Mouse (Mus musculus): Measurements from ENCODE around the gene Ipo5.

The Ipo5 gene

GRCm38 (mm10) chr14:120921805-120922204 is 10.8 kb downstream of the Ipo5 start:
- no peak for DNase-seq (ENCODE audit: low spot score)

GRCm38 (mm10) chr14:120924044-120924443 is 13.0 kb downstream of the Ipo5 start:
- no peak for DNase-seq (ENCODE audit: low spot score)

- no peak for DNase-seq (ENCODE audit: low spot score)
These were observed 14.9 kb downstream of the Ipo5 start for GRCm38 (mm10) chr14:120925731-120926585.

- no peak for DNase-seq (ENCODE audit: low spot score)
These were observed 20.2 kb downstream of the Ipo5 start for GRCm38 (mm10) chr14:120931236-120931635.

DNA sequence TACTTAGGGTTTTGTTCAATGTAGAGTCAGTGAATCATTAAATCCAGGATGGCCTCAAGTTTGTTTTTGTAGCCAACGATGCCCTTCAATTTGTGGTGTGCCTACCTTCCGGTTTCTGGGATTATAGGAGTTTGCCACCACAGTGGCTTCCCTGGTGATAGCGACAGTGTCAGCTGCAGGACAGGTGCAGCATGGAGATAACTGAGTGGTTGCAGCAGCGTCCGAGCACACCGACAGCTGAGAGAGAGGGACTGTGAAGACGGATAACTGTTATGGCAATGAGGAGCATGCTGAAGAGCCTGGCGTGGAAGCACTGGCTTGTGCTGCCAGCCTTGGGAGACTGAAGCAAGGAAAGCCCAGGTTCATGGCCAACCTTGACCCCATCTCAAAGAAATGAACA is 22.6 kb downstream of the Ipo5 start:
- no peak for DNase-seq (ENCODE audit: low spot score)

- no peak for DNase-seq (ENCODE audit: low spot score)
These were observed 26.1 kb downstream of the Ipo5 start for GRCm38 (mm10) chr14:120937102-120937501.

- no peak for DNase-seq (ENCODE audit: low spot score)
These were observed 31.8 kb downstream of the Ipo5 start for GRCm38 (mm10) chr14:120942803-120943202.

DNA sequence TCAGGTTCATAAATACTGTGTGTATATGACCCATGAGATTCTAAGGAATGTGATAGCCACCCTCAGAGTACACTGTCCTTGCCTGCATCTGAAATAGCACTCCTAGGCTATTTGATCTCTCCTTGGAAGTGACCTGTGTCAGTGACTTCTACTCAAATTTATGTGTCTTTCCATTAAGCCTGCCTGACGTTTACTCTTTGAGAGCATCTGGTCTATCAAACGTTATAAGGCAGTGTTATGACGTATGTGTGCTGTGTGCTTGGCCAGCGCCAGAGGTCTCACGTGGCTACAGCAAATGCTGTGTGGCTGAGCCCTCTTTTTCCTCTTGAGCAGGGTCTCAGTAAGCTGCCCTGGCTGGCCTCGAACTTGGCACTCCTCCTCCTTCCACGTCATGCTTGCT is 34.1 kb downstream of the Ipo5 start:
- DNase-seq (ENCODE audit: low spot score), result no peak

DNA sequence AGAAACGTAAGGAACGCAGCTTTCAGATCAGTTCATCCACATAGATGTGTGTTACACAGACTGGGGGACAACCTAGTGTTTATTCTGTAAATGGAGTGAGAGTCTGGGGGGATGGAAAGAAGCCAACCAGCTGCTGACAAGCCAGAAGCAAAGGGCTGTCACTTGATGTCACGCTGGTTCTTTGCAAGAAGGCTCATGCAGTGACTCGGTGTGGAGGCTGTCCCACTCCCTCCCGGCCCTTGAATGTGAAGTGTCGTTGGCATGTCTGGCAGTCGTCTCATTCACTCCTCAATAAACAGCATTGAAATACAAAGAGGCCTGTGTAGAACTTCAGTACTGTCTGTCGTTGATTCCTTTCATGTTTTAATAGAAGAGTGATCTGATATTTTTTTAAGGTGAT is 36.1 kb downstream of the Ipo5 start:
- DNase-seq (ENCODE audit: low spot score), result no peak

GRCm38 (mm10) chr14:120949002-120949401 is 38.0 kb downstream of the Ipo5 start:
- no peak for DNase-seq (ENCODE audit: low spot score)

DNA sequence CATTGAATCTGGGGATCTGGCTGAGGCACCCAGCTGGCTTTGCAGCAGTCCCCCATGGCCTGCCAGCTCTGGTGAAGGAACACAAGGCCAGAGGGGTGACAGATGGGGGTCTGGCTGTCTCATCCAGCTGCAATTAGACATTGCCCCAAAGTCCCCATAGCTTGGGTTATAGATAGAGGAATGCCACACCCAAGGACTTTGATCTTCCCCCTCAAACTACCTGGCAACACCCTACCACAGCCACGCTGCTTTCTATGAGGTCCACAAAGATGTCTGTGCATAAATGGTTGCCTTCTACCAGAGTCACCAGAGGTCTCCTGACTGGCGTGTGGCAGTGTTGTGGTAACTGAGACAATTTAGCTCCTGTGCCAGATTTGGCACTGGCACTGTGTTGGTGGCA is 39.0 kb downstream of the Ipo5 start:
- no peak for DNase-seq (ENCODE audit: low spot score)

DNA sequence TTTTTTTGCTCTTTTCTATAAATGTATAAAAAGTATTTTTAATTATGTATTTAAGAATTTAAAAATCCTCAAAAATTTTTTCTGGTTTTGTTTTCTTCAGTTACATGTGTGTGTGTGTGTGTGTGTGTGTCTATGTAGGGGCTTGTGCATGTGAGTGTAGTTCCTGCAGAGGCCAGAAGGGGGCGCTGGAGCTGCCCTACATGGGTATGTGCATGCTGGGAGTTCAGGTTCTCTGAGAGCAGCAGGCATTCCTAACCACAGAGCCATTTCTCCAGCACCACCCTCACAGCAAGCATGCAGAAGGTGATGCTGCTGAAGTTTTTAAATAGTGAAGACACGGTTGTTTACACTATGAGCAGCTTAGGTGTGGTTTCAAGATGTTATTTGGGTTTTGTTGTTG is 41.4 kb downstream of the Ipo5 start:
- DNase-seq (ENCODE audit: low spot score), result no peak

- no peak for DNase-seq (ENCODE audit: low spot score)
These were observed 49.5 kb downstream of the Ipo5 start for GRCm38 (mm10) chr14:120960551-120960950.

- no peak for DNase-seq (ENCODE audit: low spot score)
These were observed 50.0 kb downstream of the Ipo5 start for GRCm38 (mm10) chr14:120960991-120961390.

GRCm38 (mm10) chr14:120967072-120967471 is 56.0 kb downstream of the Ipo5 start:
- DNase-seq (ENCODE audit: low spot score), result no peak

DNA sequence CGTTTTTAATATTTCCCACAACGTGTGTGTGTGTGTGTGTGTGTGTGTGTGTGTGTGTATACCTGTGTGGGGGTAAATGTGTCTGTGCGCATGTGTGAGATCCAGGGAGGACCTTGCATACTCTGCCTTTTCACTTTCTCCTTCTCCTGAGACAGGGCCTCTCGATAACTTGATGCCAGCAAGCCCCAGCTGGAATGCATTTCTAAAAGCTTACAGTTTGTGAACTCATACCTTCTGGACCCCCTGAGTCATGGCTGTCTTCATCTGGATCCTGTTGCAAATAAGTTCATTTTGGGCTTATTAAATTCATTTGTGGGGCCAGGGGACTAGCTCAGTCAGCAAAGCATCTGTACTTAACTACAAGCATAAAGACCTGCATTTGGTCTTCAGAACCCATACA is 57.7 kb downstream of the Ipo5 start:
- DNase-seq (ENCODE audit: low spot score), result no peak

GRCm38 (mm10) chr14:120969673-120970072 is 58.6 kb downstream of the Ipo5 start:
- DNase-seq (ENCODE audit: low spot score), result no peak

DNA sequence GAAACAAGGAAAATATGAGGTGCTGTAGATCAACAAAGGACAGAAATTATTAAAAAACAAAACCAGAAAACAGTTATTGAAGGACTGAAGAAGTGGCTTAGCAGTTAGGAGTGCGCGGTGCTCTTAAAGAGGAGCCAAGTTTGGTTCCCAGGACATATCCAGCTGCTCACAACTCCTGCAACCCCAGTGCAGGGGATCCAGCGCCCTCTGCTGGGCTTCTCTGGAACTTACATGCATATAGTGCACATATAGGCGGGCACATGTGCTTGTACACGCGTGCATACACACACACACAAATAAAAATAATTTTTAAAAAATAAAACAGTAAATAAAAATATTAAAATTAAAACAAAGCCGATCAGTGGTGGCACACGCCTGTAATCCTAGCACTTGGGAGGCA is 59.6 kb downstream of the Ipo5 start:
- peak; percentile 18 for DNase-seq (ENCODE audit: low spot score)

DNA sequence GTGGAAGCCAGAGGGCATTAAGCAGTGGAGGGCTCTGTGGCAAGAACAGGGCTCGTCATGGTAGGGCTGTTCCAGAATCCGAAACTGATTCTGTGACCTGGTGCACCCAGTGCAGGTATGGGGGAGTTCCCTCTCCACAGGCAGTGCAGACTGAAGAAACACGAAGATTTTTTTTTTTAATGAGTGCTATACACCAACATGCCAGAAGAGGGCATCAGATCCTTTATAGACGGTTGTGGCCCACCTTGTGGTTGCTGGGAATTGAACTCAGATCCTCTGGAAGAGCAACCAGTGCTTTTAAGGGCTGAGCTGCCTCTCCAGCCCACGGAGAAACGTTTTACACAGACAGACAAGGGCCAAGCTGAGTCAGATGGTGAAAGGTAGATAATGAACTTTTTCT is 60.3 kb downstream of the Ipo5 start:
- DNase-seq (ENCODE audit: low spot score), result no peak

DNA sequence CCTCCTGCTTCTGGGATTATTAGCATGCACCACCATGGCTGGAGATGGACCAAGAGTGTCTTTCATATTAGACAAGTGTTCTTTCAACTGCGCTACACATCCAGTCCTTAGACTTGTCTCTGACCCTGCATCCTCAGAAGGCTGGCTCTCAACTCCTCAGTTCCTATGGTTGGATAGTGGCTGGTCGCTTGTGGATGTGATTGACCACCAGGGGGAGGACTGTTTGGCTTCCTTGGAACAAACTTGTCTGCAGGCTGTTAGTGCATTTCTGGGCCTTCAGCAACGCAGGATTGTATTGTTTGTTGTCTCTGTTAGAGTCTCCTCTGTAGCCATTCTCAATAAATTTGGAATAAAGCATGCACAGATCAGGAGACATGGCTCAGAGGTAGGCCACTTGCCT is 68.5 kb downstream of the Ipo5 start:
- DNase-seq (ENCODE audit: low spot score), result peak; percentile 30

DNA sequence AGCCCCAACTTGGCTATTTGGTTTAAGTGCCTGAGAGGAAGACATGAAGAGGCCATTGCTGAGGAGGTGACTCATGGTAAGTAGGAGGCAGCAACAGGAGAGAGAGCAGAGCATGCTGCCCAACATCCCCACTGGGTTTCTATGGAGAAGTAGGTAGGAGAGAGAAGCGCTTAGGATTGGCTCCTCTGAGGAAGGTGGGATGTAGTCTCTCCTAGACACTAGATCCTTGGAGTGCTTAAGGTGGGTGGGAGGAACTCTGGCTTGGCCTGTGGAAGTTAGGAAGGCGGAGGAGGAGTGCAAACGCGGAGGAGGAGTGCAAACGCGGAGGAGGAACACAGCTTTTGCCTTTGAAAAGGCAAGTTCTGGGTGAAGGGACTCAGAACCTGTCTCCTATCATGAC is 78.1 kb downstream of the Ipo5 start:
- DNase-seq (ENCODE audit: low spot score), result no peak

All from urinary bladder, postnatal 14 days (tissue).